Mouse (Mus musculus): ENCODE measurements around the gene Alpl.

- no peak for TF ChIP-seq GATA1 (IDR thresholded peaks at IDR 0.05; ENCODE audit: borderline replicate concordance, low read length)
- no peak for TF ChIP-seq FLI1 (IDR thresholded peaks at IDR 0.05; ENCODE audit: low read length)
These were observed 97.9 kb downstream of the Alpl start for GRCm38 (mm10) chr4:137698076-137698985.

Measured in megakaryocyte, embryonic 14.5 days (primary cell).